Mouse (Mus musculus): ENCODE measurements around the gene Rsu1. TPM values are rescaled to one million over a fixed set of nuclear protein-coding genes. Genes with fewer than 3 reads are reported as not detected.
A peak's percentile ranks its signal among the peaks of the same experiment; 100 is the strongest.

Rsu1 gene
- polyA plus RNA-seq, 1 experiment, result 49.7 TPM

- DNase-seq (ENCODE audit: low read depth), result no peak
- TF ChIP-seq CTCF (IDR thresholded peaks at IDR 0.05; ENCODE audit: borderline replicate concordance, extremely low read depth, insufficient read depth, insufficient read length), result no peak
- no peak for TF ChIP-seq POLR2A (IDR thresholded peaks at IDR 0.05; ENCODE audit: borderline replicate concordance, extremely low read depth, insufficient read depth, insufficient read length, poor library complexity, severe bottlenecking)
Observed at GRCm38 (mm10) chr2:13145245-13145644, 126.0 kb downstream of the Rsu1 start.

GRCm38 (mm10) chr2:13134890-13135289 lies 136.3 kb downstream of the Rsu1 start:
- DNase-seq (ENCODE audit: low read depth), result no peak
- TF ChIP-seq POLR2A (IDR thresholded peaks at IDR 0.05; ENCODE audit: borderline replicate concordance, extremely low read depth, insufficient read depth, insufficient read length, poor library complexity, severe bottlenecking) (no peak), CTCF (IDR thresholded peaks at IDR 0.05; ENCODE audit: borderline replicate concordance, extremely low read depth, insufficient read depth, insufficient read length) (no peak)

GRCm38 (mm10) chr2:13132841-13133240 lies 138.4 kb downstream of the Rsu1 start:
- DNase-seq (ENCODE audit: low read depth), result no peak
- no peak for TF ChIP-seq CTCF (IDR thresholded peaks at IDR 0.05; ENCODE audit: borderline replicate concordance, extremely low read depth, insufficient read depth, insufficient read length)
- TF ChIP-seq POLR2A (IDR thresholded peaks at IDR 0.05; ENCODE audit: borderline replicate concordance, extremely low read depth, insufficient read depth, insufficient read length, poor library complexity, severe bottlenecking), result no peak

- no peak for DNase-seq (ENCODE audit: low read depth)
- TF ChIP-seq CTCF (IDR thresholded peaks at IDR 0.05; ENCODE audit: borderline replicate concordance, extremely low read depth, insufficient read depth, insufficient read length), result no peak
- no peak for TF ChIP-seq POLR2A (IDR thresholded peaks at IDR 0.05; ENCODE audit: borderline replicate concordance, extremely low read depth, insufficient read depth, insufficient read length, poor library complexity, severe bottlenecking)
Observed at GRCm38 (mm10) chr2:13132406-13132805, 138.8 kb downstream of the Rsu1 start.

GRCm38 (mm10) chr2:13129859-13130258 lies 141.4 kb downstream of the Rsu1 start:
- TF ChIP-seq POLR2A (IDR thresholded peaks at IDR 0.05; ENCODE audit: borderline replicate concordance, extremely low read depth, insufficient read depth, insufficient read length, poor library complexity, severe bottlenecking) (no peak), CTCF (IDR thresholded peaks at IDR 0.05; ENCODE audit: borderline replicate concordance, extremely low read depth, insufficient read depth, insufficient read length) (no peak)
- peak; percentile 42 for DNase-seq (ENCODE audit: low read depth)

- TF ChIP-seq CTCF (IDR thresholded peaks at IDR 0.05; ENCODE audit: borderline replicate concordance, extremely low read depth, insufficient read depth, insufficient read length), result no peak
- peak; percentile 54 for DNase-seq (ENCODE audit: low read depth)
Observed at GRCm38 (mm10) chr2:13129337-13129736, 141.9 kb downstream of the Rsu1 start.

- TF ChIP-seq POLR2A (IDR thresholded peaks at IDR 0.05; ENCODE audit: borderline replicate concordance, extremely low read depth, insufficient read depth, insufficient read length, poor library complexity, severe bottlenecking) (no peak), CTCF (IDR thresholded peaks at IDR 0.05; ENCODE audit: borderline replicate concordance, extremely low read depth, insufficient read depth, insufficient read length) (no peak)
- no peak for DNase-seq (ENCODE audit: low read depth)
Observed at GRCm38 (mm10) chr2:13120461-13120860, 150.8 kb downstream of the Rsu1 start.

- TF ChIP-seq CTCF (IDR thresholded peaks at IDR 0.05; ENCODE audit: borderline replicate concordance, extremely low read depth, insufficient read depth, insufficient read length) (no peak), POLR2A (IDR thresholded peaks at IDR 0.05; ENCODE audit: borderline replicate concordance, extremely low read depth, insufficient read depth, insufficient read length, poor library complexity, severe bottlenecking) (no peak)
- no peak for DNase-seq (ENCODE audit: low read depth)
Observed at GRCm38 (mm10) chr2:13117896-13118295, 153.3 kb downstream of the Rsu1 start.

- TF ChIP-seq CTCF (IDR thresholded peaks at IDR 0.05; ENCODE audit: borderline replicate concordance, extremely low read depth, insufficient read depth, insufficient read length) (no peak), POLR2A (IDR thresholded peaks at IDR 0.05; ENCODE audit: borderline replicate concordance, extremely low read depth, insufficient read depth, insufficient read length, poor library complexity, severe bottlenecking) (no peak)
- no peak for DNase-seq (ENCODE audit: low read depth)
Observed at GRCm38 (mm10) chr2:13106531-13106930, 164.7 kb downstream of the Rsu1 start.

- TF ChIP-seq POLR2A (IDR thresholded peaks at IDR 0.05; ENCODE audit: borderline replicate concordance, extremely low read depth, insufficient read depth, insufficient read length, poor library complexity, severe bottlenecking), result no peak
- TF ChIP-seq CTCF (IDR thresholded peaks at IDR 0.05; ENCODE audit: borderline replicate concordance, extremely low read depth, insufficient read depth, insufficient read length), result no peak
- no peak for DNase-seq (ENCODE audit: low read depth)
Observed at GRCm38 (mm10) chr2:13104388-13104787, 166.8 kb downstream of the Rsu1 start.

GRCm38 (mm10) chr2:13103797-13104200 lies 167.4 kb downstream of the Rsu1 start:
- TF ChIP-seq POLR2A (IDR thresholded peaks at IDR 0.05; ENCODE audit: borderline replicate concordance, extremely low read depth, insufficient read depth, insufficient read length, poor library complexity, severe bottlenecking) (no peak), CTCF (IDR thresholded peaks at IDR 0.05; ENCODE audit: borderline replicate concordance, extremely low read depth, insufficient read depth, insufficient read length) (no peak)
- DNase-seq (ENCODE audit: low read depth), result no peak

GRCm38 (mm10) chr2:13094045-13094444 lies 177.2 kb downstream of the Rsu1 start:
- TF ChIP-seq POLR2A (IDR thresholded peaks at IDR 0.05; ENCODE audit: borderline replicate concordance, extremely low read depth, insufficient read depth, insufficient read length, poor library complexity, severe bottlenecking) (no peak), CTCF (IDR thresholded peaks at IDR 0.05; ENCODE audit: borderline replicate concordance, extremely low read depth, insufficient read depth, insufficient read length) (no peak)

GRCm38 (mm10) chr2:13093570-13093969 lies 177.6 kb downstream of the Rsu1 start:
- DNase-seq (ENCODE audit: low read depth), result no peak
- no peak for TF ChIP-seq CTCF (IDR thresholded peaks at IDR 0.05; ENCODE audit: borderline replicate concordance, extremely low read depth, insufficient read depth, insufficient read length)
- no peak for TF ChIP-seq POLR2A (IDR thresholded peaks at IDR 0.05; ENCODE audit: borderline replicate concordance, extremely low read depth, insufficient read depth, insufficient read length, poor library complexity, severe bottlenecking)

More at GRCm38 (mm10) chr2:13094045-13094444, 177.2 kb downstream of the Rsu1 start:
- DNase-seq (ENCODE audit: low read depth), result no peak
